Mouse (Mus musculus): ENCODE measurements at regions not wholly inside any gene's neighbourhood (a gene's known extent, or its start where the extent isn't known, plus 50 kb on each side); places are given as distances from the start of the nearest gene placed in this dataset.
A peak's percentile ranks its signal among the peaks of the same experiment; 100 is the strongest.

- WGBS, result 88% methylated on average over 3 of the region's 3 CpGs
- no peaks in the 10 kb centered on the region for H3K9me3 ChIP-seq
- no peak for DNase-seq (ENCODE audit: low spot score)
- no peaks in the 10 kb centered on the region for H3K36me3 ChIP-seq
- no peak overlapping the region for H3K4me3 ChIP-seq
- H3K27ac ChIP-seq, result no peak overlapping the region
- no peaks in the 10 kb centered on the region for H3K4me1 ChIP-seq (replicated peaks)
- no peaks in the 10 kb centered on the region for H3K27me3 ChIP-seq (ENCODE audit: insufficient read depth, poor library complexity, severe bottlenecking)
These were observed 56.5 kb upstream of the Grin2b start for GRCm38 (mm10) chr6:136229791-136230190.

GRCm38 (mm10) chr6:136235473-136235872 lies 62.2 kb upstream of the Grin2b start:
- Histone ChIP-seq H3K27me3 (ENCODE audit: insufficient read depth, poor library complexity, severe bottlenecking) (no peaks in the 10 kb centered on the region), H3K4me1 (replicated peaks) (peaks cover 15% of the 10 kb centered on the region), H3K4me3 (no peak overlapping the region), H3K36me3 (no peaks in the 10 kb centered on the region), H3K27ac (no peak overlapping the region), H3K9me3 (no peaks in the 10 kb centered on the region)
- 94% methylated on average over 11 of the region's 11 CpGs for WGBS
- DNase-seq (ENCODE audit: low spot score), result no peak

GRCm38 (mm10) chr6:136238989-136239388 lies 65.7 kb upstream of the Grin2b start:
- DNase-seq (ENCODE audit: low spot score), result peak; percentile 9
- no peak overlapping the region for H3K27ac ChIP-seq
- 35% methylated on average over 5 of the region's 5 CpGs for WGBS
- H3K4me1 ChIP-seq (replicated peaks), result peaks cover 34% of the 10 kb centered on the region
- no peaks in the 10 kb centered on the region for H3K9me3 ChIP-seq
- H3K36me3 ChIP-seq, result no peaks in the 10 kb centered on the region
- no peaks in the 10 kb centered on the region for H3K27me3 ChIP-seq (ENCODE audit: insufficient read depth, poor library complexity, severe bottlenecking)
- no peak overlapping the region for H3K4me3 ChIP-seq

GRCm38 (mm10) chr6:136239416-136239815 lies 66.1 kb upstream of the Grin2b start:
- Histone ChIP-seq H3K9me3 (no peaks in the 10 kb centered on the region), H3K27ac (no peak overlapping the region), H3K4me1 (replicated peaks) (peaks cover 34% of the 10 kb centered on the region), H3K27me3 (ENCODE audit: insufficient read depth, poor library complexity, severe bottlenecking) (no peaks in the 10 kb centered on the region), H3K4me3 (no peak overlapping the region), H3K36me3 (no peaks in the 10 kb centered on the region)
- DNase-seq (ENCODE audit: low spot score), result no peak
- WGBS, result 69% methylated on average over 5 of the region's 5 CpGs

GRCm38 (mm10) chr6:136241574-136242311 lies 68.4 kb upstream of the Grin2b start:
- DNase-seq (ENCODE audit: low spot score), result no peak
- peak overlapping the region; percentile 54 for H3K27ac ChIP-seq

GRCm38 (mm10) chr6:136244895-136245294 lies 71.6 kb upstream of the Grin2b start:
- Histone ChIP-seq H3K4me3 (no peak overlapping the region), H3K27me3 (ENCODE audit: insufficient read depth, poor library complexity, severe bottlenecking) (no peaks in the 10 kb centered on the region), H3K36me3 (no peaks in the 10 kb centered on the region), H3K9me3 (no peaks in the 10 kb centered on the region), H3K27ac (no peak overlapping the region), H3K4me1 (replicated peaks) (peaks cover 25% of the 10 kb centered on the region)
- 92% methylated on average over 7 of the region's 7 CpGs for WGBS
- no peak for DNase-seq (ENCODE audit: low spot score)

More at GRCm38 (mm10) chr6:136241574-136242311, 68.4 kb upstream of the Grin2b start:
- Histone ChIP-seq H3K27me3 (ENCODE audit: insufficient read depth, poor library complexity, severe bottlenecking) (no peaks in the 10 kb centered on the region), H3K4me3 (no peak overlapping the region), H3K36me3 (no peaks in the 10 kb centered on the region), H3K4me1 (replicated peaks) (peaks cover 34% of the 10 kb centered on the region), H3K9me3 (no peaks in the 10 kb centered on the region)
- WGBS, result 47% methylated on average over 10 of the region's 10 CpGs

- Histone ChIP-seq H3K4me1 (replicated peaks) (0 out of 2 replicates have a peak, but pooled peaks cover 4% of the 10 kb centered on the region), H3K36me3 (no peaks in the 10 kb centered on the region), H3K4me3 (no peak overlapping the region), H3K9me3 (no peaks in the 10 kb centered on the region), H3K27ac (no peak overlapping the region), H3K27me3 (ENCODE audit: insufficient read depth, poor library complexity, severe bottlenecking) (no peaks in the 10 kb centered on the region)
- no peak for DNase-seq (ENCODE audit: low spot score)
- 55% methylated on average over 10 of the region's 10 CpGs for WGBS
These were observed 71.4 kb upstream of the Gm8994 start for GRCm38 (mm10) chr6:136255726-136256512.

GRCm38 (mm10) chr6:136275742-136276141 lies 51.6 kb upstream of the Gm8994 start:
- Histone ChIP-seq H3K4me3 (no peak overlapping the region), H3K27ac (no peak overlapping the region), H3K9me3 (no peaks in the 10 kb centered on the region), H3K4me1 (replicated peaks) (no peaks in the 10 kb centered on the region), H3K36me3 (no peaks in the 10 kb centered on the region), H3K27me3 (ENCODE audit: insufficient read depth, poor library complexity, severe bottlenecking) (no peaks in the 10 kb centered on the region)
- no peak for DNase-seq (ENCODE audit: low spot score)
- 90% methylated on average over 6 of the region's 6 CpGs for WGBS

GRCm38 (mm10) chr6:136276771-136277170 lies 50.6 kb upstream of the Gm8994 start:
- H3K9me3 ChIP-seq, result no peaks in the 10 kb centered on the region
- H3K27ac ChIP-seq, result no peak overlapping the region
- no peaks in the 10 kb centered on the region for H3K36me3 ChIP-seq
- H3K4me3 ChIP-seq, result no peak overlapping the region
- DNase-seq (ENCODE audit: low spot score), result no peak
- H3K27me3 ChIP-seq (ENCODE audit: insufficient read depth, poor library complexity, severe bottlenecking), result no peaks in the 10 kb centered on the region
- no peaks in the 10 kb centered on the region for H3K4me1 ChIP-seq (replicated peaks)
- WGBS, result 87% methylated on average over 2 of the region's 2 CpGs

Data from hindbrain, embryonic 10.5 days (tissue).